Mouse (Mus musculus) CH12.LX (cell line): ENCODE measurements at regions not wholly inside any gene's neighbourhood (a gene's known extent, or its start where the extent isn't known, plus 50 kb on each side); places are given as distances from the start of the nearest gene placed in this dataset.

Experiments
- DNase-seq: peaks from one replicate; pipeline ENCODE4 v3.0.0-alpha.2; 2013; ENCODE audit errors: extremely low read depth
- H3K27ac ChIP-seq: 2 replicates; pipeline ENCODE4 v1.5.1; 2012; ENCODE audit warnings: low read depth, mild to moderate bottlenecking, control low read depth, moderate library complexity; ENCODE audit not compliant: insufficient read depth
- H3K27me3 ChIP-seq: replicated peaks from 2 replicates; pipeline ENCODE3; 2012; ENCODE audit warnings: inconsistent platforms
- H3K36me3 ChIP-seq, 2 experiments: replicated peaks in 1 of 2; 2 replicates each; pipeline versions ENCODE3 to v1.6.1; 2012; ENCODE audit warnings: inconsistent platforms in 1 of 2, low read length in 1 of 2, mild to moderate bottlenecking in 1 of 2, mixed read lengths in 1 of 2, moderate library complexity in 1 of 2; ENCODE audit not compliant: control insufficient read depth in 1 of 2, insufficient read depth in 1 of 2
- H3K4me1 ChIP-seq, 2 experiments: 2 replicates each; pipeline ENCODE4 v1.6.1; 2012; ENCODE audit warnings: inconsistent platforms in 1 of 2, moderate library complexity in 1 of 2; ENCODE audit not compliant: insufficient read depth in 2 of 2, control insufficient read depth in 1 of 2
- H3K4me2 ChIP-seq: 2 replicates; pipeline ENCODE4 v1.6.1; 2012; ENCODE audit warnings: low read depth, mild to moderate bottlenecking, control low read depth; ENCODE audit not compliant: poor library complexity, insufficient read depth, severe bottlenecking
- H3K4me3 ChIP-seq, 3 experiments: fragments of 150-350 bp in 1 of 3; sonication (generic) in 1 of 3; replicated peaks in 1 of 3; 2 replicates each; pipeline versions ENCODE3 to v1.5.1; 2011 to 2012; ENCODE audit warnings: low read depth in 2 of 3, low read length in 2 of 3, mild to moderate bottlenecking in 2 of 3, moderate library complexity in 2 of 3, control low read depth in 1 of 3, improper control_type of control experiment in 1 of 3, inconsistent platforms in 1 of 3, mixed read lengths in 1 of 3; ENCODE audit not compliant: poor library complexity in 1 of 3
- H3K79me2 ChIP-seq: replicated peaks from 2 replicates; pipeline ENCODE4 v1.6.1; 2012; ENCODE audit warnings: mild to moderate bottlenecking, moderate library complexity; ENCODE audit not compliant: control insufficient read depth, poor library complexity, insufficient read depth, severe bottlenecking; ENCODE audit errors: extremely low read depth
- H3K9ac ChIP-seq: 2 replicates; pipeline ENCODE4 v1.6.1; 2012; ENCODE audit warnings: low read depth, mild to moderate bottlenecking, control low read depth, moderate library complexity; ENCODE audit not compliant: insufficient read depth
- H3K9me3 ChIP-seq: replicated peaks from 2 replicates; pipeline ENCODE3; 2012; ENCODE audit warnings: low read length, inconsistent platforms, mixed read lengths
- BHLHE40 ChIP-seq: IDR thresholded peaks from 2 replicates; pipeline ENCODE4 v1.6.1; 2011; ENCODE audit warnings: mild to moderate bottlenecking, low read depth, low read length, improper control_type of control experiment
- CHD1 ChIP-seq: IDR thresholded peaks from 2 replicates; pipeline ENCODE4 v1.6.1; 2012; ENCODE audit warnings: low read depth, low read length, improper control_type of control experiment, inconsistent platforms
- CHD2 ChIP-seq: IDR thresholded peaks from 2 replicates; pipeline ENCODE4 v1.6.1; 2011; ENCODE audit warnings: low read length, improper control_type of control experiment
- CTCF ChIP-seq, 2 experiments: IDR thresholded peaks in 1 of 2; conservative IDR thresholded peaks in 1 of 2; 2 replicates each; pipeline ENCODE4 v1.5.1; 2011 to 2012; ENCODE audit warnings: low read depth in 2 of 2, low read length in 2 of 2, improper control_type of control experiment in 1 of 2, inconsistent platforms in 1 of 2, mild to moderate bottlenecking in 1 of 2, moderate library complexity in 1 of 2
- E2F4 ChIP-seq: IDR thresholded peaks from 2 replicates; pipeline ENCODE4 v1.6.1; 2011; ENCODE audit warnings: low read depth, low read length, improper control_type of control experiment; ENCODE audit not compliant: insufficient replicate concordance
- ELF1 ChIP-seq: IDR thresholded peaks from 2 replicates; pipeline ENCODE4 v1.6.1; 2014; ENCODE audit warnings: low read depth, mild to moderate bottlenecking, inconsistent platforms, low read length, improper control_type of control experiment
- EP300 ChIP-seq: IDR thresholded peaks from 2 replicates; pipeline ENCODE4 v1.6.1; 2011; ENCODE audit warnings: low read length, improper control_type of control experiment
- ETS1 ChIP-seq: conservative IDR thresholded peaks from 2 replicates; pipeline ENCODE4 v1.6.1; 2012; ENCODE audit warnings: low read depth, mild to moderate bottlenecking, inconsistent platforms, low read length, improper control_type of control experiment, moderate library complexity
- HCFC1 ChIP-seq: IDR thresholded peaks from 2 replicates; pipeline ENCODE4 v1.6.1; 2012; ENCODE audit warnings: low read depth, mild to moderate bottlenecking, inconsistent platforms, low read length, improper control_type of control experiment
- IRF4 ChIP-seq: IDR thresholded peaks from 2 replicates; pipeline ENCODE4 v1.6.1; 2014; ENCODE audit warnings: low read depth, mild to moderate bottlenecking, inconsistent platforms, low read length, improper control_type of control experiment
- JUN ChIP-seq: IDR thresholded peaks from 2 replicates; pipeline ENCODE4 v1.6.1; 2011; ENCODE audit warnings: low read depth, mild to moderate bottlenecking, low read length, improper control_type of control experiment, moderate library complexity; ENCODE audit not compliant: insufficient read depth
- JUND ChIP-seq: conservative IDR thresholded peaks from 2 replicates; pipeline ENCODE4 v1.6.1; 2011; ENCODE audit warnings: low read depth, low read length, improper control_type of control experiment
- MAFK ChIP-seq: IDR thresholded peaks from 2 replicates; pipeline ENCODE4 v1.6.1; 2011; ENCODE audit warnings: low read length, improper control_type of control experiment; ENCODE audit not compliant: insufficient replicate concordance
- MAX ChIP-seq: IDR thresholded peaks from 2 replicates; pipeline ENCODE4 v1.6.1; 2011; ENCODE audit warnings: low read length, improper control_type of control experiment
- MEF2A ChIP-seq: IDR thresholded peaks from 2 replicates; pipeline ENCODE4 v1.6.1; 2014; ENCODE audit warnings: low read depth, mild to moderate bottlenecking, inconsistent platforms, low read length, improper control_type of control experiment, borderline replicate concordance
- MXI1 ChIP-seq: IDR thresholded peaks from 2 replicates; pipeline ENCODE4 v1.6.1; 2011; ENCODE audit warnings: mild to moderate bottlenecking, low read depth, low read length, improper control_type of control experiment
- NRF1 ChIP-seq: IDR thresholded peaks from 2 replicates; pipeline ENCODE4 v1.6.1; 2014; ENCODE audit warnings: low read depth, mild to moderate bottlenecking, inconsistent platforms, low read length, improper control_type of control experiment, moderate library complexity
- POLR2A ChIP-seq: IDR thresholded peaks from 2 replicates; pipeline ENCODE4 v1.6.1; 2011; ENCODE audit warnings: low read depth, mild to moderate bottlenecking, improper control_type of control experiment, low read length
- POLR2AphosphoS2 ChIP-seq: IDR thresholded peaks from 2 replicates; pipeline ENCODE4 v1.6.1; 2011; ENCODE audit warnings: low read depth, low read length, improper control_type of control experiment
- RCOR1 ChIP-seq: conservative IDR thresholded peaks from 2 replicates; pipeline ENCODE4 v1.6.1; 2012; ENCODE audit warnings: low read depth, mild to moderate bottlenecking, inconsistent platforms, low read length, improper control_type of control experiment
- SIN3A ChIP-seq: IDR thresholded peaks from 2 replicates; pipeline ENCODE4 v1.6.1; 2012; ENCODE audit warnings: low read length, improper control_type of control experiment, inconsistent platforms
- SMC3 ChIP-seq: IDR thresholded peaks from 2 replicates; pipeline ENCODE4 v1.6.1; 2011; ENCODE audit warnings: low read depth, low read length, improper control_type of control experiment
- TBP ChIP-seq: conservative IDR thresholded peaks from 2 replicates; pipeline ENCODE4 v1.6.1; 2011; ENCODE audit warnings: low read depth, low read length, improper control_type of control experiment
- TCF12 ChIP-seq: IDR thresholded peaks from 2 replicates; pipeline ENCODE4 v1.6.1; 2014; ENCODE audit warnings: low read depth, mild to moderate bottlenecking, inconsistent platforms, low read length, improper control_type of control experiment
- UBTF ChIP-seq: IDR thresholded peaks from 2 replicates; pipeline ENCODE4 v1.6.1; 2012; ENCODE audit warnings: low read depth, mild to moderate bottlenecking, inconsistent platforms, low read length, improper control_type of control experiment, moderate library complexity
- USF1 ChIP-seq: IDR thresholded peaks from 2 replicates; pipeline ENCODE4 v1.6.1; 2014; ENCODE audit warnings: low read depth, mild to moderate bottlenecking, inconsistent platforms, low read length, improper control_type of control experiment
- USF2 ChIP-seq: conservative IDR thresholded peaks from 2 replicates; pipeline ENCODE4 v1.6.1; 2011; ENCODE audit warnings: low read depth, low read length, improper control_type of control experiment
- ZKSCAN1 ChIP-seq: IDR thresholded peaks from 2 replicates; pipeline ENCODE4 v1.6.1; 2012; ENCODE audit warnings: low read depth, inconsistent platforms, low read length, improper control_type of control experiment, borderline replicate concordance
- ZMIZ1 ChIP-seq: IDR thresholded peaks from 2 replicates; pipeline ENCODE4 v1.6.1; 2012; ENCODE audit warnings: low read depth, mild to moderate bottlenecking, inconsistent platforms, low read length, improper control_type of control experiment
- dilution Hi-C: fragments of 300-500 bp; cut with MboI; formaldehyde crosslinking; loops from 2 replicates; pipeline ENCODE4 v1.14.3; 2020; ENCODE audit warnings: low sequenced_read_pairs; ENCODE audit not compliant: extremely low pct_unique_long_range_greater_than_20kb, extremely low pct_ligation_motif_present
- in situ Hi-C: fragments of 300-500 bp; cut with MboI; formaldehyde crosslinking; loops from 3 replicates; pipeline ENCODE4 v1.14.3; 2019; ENCODE audit warnings: low sequenced_read_pairs, low pct_ligation_motif_present, low pct_unique_long_range_greater_than_20kb, mixed read lengths

DNA sequence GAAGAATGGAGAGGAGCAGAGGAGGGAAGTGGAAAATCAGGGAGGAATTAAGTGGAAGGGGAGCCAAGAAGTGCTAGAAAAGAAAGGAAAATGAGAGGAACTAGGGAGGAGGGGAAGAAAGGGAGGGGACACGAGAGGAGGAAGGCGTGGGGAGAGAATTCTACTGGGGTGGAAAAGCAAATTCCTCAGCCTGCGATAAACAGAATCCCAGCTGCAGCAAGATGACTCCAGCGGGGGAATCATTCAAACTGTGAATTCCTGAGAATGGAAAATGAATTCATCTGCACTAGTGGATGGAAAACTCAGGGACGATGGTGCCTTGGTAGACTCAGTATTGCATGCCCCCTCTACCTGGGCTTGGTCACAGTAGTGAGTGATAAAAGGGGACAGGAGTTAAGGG, 322.6 kb downstream of the Bcor start:
- no peaks in the 10 kb centered on the region for H3K9me3 ChIP-seq
- in situ Hi-C loops (loop anchor here (10.0 kb wide), 1 partner anchor 83 kb away; no protein-coding TSS in a partner anchor), dilution Hi-C loops (no loop called here)
- H3K79me2 ChIP-seq: no peaks in the 10 kb centered on the region
- no peak overlapping the region; the same call in 1 of the 2 replicates for H3K9ac ChIP-seq
- no peak overlapping the region for H3K27ac ChIP-seq
- TF ChIP-seq USF1 (no peak), CHD2 (no peak), ZKSCAN1 (no peak), ZMIZ1 (no peak), ELF1 (no peak), MAX (no peak), USF2 (no peak), MAFK (no peak), CTCF (conservative IDR thresholded peaks at IDR 0.05 in 1 of 2, IDR thresholded peaks at IDR 0.05 in 1 of 2; ENCODE audit: low read depth in 2 of 2, low read length in 2 of 2) (no peak), JUN (no peak), E2F4 (no peak), SIN3A (no peak), NRF1 (no peak), POLR2A (no peak), TCF12 (no peak), ETS1 (no peak), HCFC1 (no peak), IRF4 (no peak), CHD1 (no peak), MXI1 (no peak)
- peak overlapping the region; percentile 15; the same call in 1 of the 2 replicates for H3K4me2 ChIP-seq
- DNase-seq: no peak
- no peak overlapping the region for H3K4me3 ChIP-seq
- no peaks in the 10 kb centered on the region for H3K27me3 ChIP-seq
- H3K36me3 ChIP-seq: no peaks in the 10 kb centered on the region
- peaks cover 25 to 34% of the 10 kb centered on the region in 2 experiments for H3K4me1 ChIP-seq

DNA sequence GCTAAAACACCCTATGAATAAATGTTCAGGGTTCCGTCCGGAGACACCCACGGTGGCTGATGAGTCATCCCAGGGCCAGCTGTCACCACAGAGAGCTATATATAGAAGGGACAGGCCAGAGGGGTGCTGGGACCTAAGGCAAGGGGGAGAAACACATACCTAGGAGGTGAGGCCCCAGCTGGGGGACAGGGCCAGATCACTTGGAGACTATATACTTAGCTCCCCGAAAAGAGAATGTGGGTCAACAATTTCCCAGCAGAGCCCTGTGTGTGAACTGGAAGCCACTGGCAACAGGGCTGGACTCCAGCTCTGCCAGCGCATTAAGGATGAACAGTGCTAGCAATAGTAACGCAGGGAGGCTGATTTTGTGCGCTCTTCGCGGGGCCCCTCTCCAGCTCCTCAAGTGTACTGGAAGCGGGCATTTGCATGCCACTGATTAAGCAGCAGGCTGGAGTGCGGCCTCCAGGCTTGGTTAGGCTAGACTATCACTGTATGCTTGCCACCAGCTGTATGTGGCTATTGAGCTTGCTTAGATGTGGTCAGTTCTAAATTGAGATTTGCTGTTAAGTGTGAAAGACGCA, 320.4 kb downstream of the Bcor start:
- DNase-seq: peak; percentile 85
- Histone ChIP-seq H3K4me3 (no peak overlapping the region), H3K9ac (no peak overlapping the region), H3K27me3 (no peaks in the 10 kb centered on the region), H3K4me2 (peak overlapping the region; percentile 84; the same call in 1 of the 2 replicates), H3K4me1 (peaks cover 25 to 34% of the 10 kb centered on the region in 2 experiments), H3K79me2 (no peaks in the 10 kb centered on the region), H3K9me3 (no peaks in the 10 kb centered on the region), H3K36me3 (no peaks in the 10 kb centered on the region), H3K27ac (peak overlapping the region; percentile 94)
- in situ Hi-C loops (loop anchor here (10.0 kb wide), 1 partner anchor 85 kb away; no protein-coding TSS in a partner anchor), dilution Hi-C loops (no loop called here)
- TF ChIP-seq USF1: no peak
- peak; percentile 87 for TF ChIP-seq IRF4
- TF ChIP-seq POLR2AphosphoS2: no peak
- TF ChIP-seq EP300: peak; percentile 72; the same call in 1 of the 2 replicates
- peak; percentile 98 for TF ChIP-seq MEF2A
- peak; percentile 86 for TF ChIP-seq ETS1
- TF ChIP-seq SMC3: peak; percentile 19
- TF ChIP-seq NRF1: no peak
- peak; percentile 62 for TF ChIP-seq JUN
- no peak for TF ChIP-seq UBTF
- TF ChIP-seq ZKSCAN1: no peak
- peak; percentile 84 for TF ChIP-seq TCF12
- peak; percentile 21; the same call in 1 of the 2 replicates for TF ChIP-seq RCOR1
- no peak for TF ChIP-seq TBP
- TF ChIP-seq JUND: peak; percentile 74
- TF ChIP-seq USF2: no peak
- TF ChIP-seq ZMIZ1: no peak
- peak; percentile 19; the same call in 1 of the 2 replicates for TF ChIP-seq MXI1
- TF ChIP-seq BHLHE40: peak; percentile 67
- peak; percentile 53; the same call in 1 of the 2 replicates for TF ChIP-seq CHD2
